Mouse (Mus musculus) ES-Bruce4 (cell line): Measurements from ENCODE around the gene Tmem44.

Source experiments
- CTCF ChIP-seq: IDR thresholded peaks from one replicate; pipeline ENCODE4 v1.8.1; 2011; ENCODE audit warnings: low read depth, low read length
- POLR2A ChIP-seq: IDR thresholded peaks from one replicate; pipeline ENCODE4 v1.8.1; 2011; ENCODE audit warnings: low read length; ENCODE audit not compliant: insufficient read depth

DNA sequence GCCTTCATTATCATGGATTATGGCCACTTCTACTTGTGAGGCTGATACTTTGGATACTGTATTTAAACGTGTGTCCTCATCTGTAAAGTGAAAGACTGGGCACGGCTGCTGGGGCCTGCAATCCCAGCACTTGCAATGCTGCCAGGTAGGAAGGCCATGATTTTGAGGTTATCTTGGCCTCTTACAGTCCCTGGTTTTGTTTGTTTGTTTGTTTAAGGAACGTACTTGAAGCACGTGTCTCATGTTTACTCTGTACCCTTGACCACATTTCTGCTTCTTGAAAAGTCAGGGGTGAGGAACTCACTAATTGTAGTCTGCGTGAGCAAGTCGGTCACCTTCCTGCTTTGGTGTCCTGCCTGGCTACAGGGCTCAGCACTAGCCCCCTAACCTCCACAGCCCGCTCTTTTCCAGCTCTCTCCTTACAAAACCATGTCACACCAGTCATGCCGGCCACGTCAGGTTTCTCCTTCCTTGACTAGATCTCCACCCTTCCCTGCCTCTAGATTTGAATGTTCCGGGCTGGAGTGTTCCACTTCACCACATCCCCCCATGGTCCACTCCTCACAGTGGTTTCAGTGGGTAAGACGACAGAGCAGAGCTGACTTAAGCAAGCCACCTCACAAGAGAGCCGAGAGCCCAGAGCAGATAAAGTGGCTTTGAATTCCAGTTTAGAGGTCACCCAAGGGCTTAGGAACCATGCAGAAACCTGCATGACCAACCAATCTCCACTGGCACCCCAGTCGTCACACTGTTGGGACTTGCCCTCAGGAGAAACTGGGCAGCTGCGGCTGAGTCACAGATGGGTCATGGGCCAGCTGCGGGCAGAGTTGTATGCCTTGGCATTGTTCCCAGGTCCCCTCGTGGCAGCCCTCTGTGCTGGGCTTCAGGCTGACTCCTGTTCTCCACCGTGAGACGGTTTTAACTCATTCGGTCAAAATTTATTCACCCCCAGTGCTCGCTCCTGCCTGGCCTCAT, 37.3 kb downstream of the Tmem44 start:
- TF ChIP-seq POLR2A (no peak), CTCF (no peak)
